Mouse (Mus musculus): ENCODE results near the gene Acaa1a. TPM values are rescaled to one million over a fixed set of nuclear protein-coding genes. Genes with fewer than 3 reads are reported as not detected.

The Acaa1a gene
- polyA plus RNA-seq, 1 experiment, result 20.7 TPM

DNA sequence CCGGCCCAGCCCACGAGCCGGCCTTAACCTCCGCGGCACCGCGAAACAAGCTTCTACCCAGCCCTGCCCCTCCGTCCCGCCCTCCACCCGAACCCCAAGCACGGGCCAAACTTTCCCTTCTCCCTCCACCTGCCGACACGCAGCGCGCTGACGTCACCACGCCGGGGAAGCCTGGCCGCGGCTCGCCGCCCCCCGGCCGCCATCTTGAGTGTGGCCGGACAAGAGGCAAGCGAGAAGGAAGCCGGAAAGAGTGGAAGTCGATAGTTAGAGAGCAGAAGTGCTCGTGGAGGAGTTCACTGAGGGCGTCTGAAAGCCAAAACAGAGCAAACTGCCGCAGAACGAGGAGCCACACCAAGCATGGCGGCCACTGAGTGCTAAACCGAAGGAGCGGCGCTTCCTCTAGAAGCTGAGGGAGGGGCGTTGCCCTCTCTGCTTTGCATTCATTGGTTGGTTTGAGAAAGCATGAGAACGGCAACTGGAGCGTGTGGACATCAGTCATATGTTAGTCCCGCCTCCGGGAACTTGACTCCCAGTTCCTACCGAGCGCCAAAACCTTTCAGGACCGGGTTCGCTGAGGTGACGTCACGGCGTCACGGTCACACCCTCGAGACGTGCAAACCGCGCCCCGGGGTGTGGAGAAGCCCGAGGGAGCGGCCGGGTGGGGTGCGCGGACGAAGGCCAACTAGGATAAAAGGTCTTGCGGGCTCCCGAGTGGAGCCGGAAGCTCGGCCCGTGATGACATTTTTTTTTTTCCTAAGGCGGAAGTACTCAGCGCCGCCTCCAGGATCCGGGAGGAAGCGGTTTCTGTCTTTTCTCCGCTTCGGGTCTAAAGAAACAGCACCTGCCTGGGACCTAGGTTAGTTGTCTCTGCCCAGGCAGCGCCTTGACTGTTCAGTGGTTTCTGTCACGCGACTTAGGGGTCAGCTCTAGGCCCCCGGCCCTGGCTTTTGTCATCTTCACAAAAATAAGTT is 16.9 kb upstream of the Acaa1a start, which contains the start of gene Oxsr1:
Gene Oxsr1, minus strand, starts transcription at position 139 of the 971 bp plus-strand sequence.
- Histone ChIP-seq H3K36me3 (ENCODE audit: control insufficient read depth, insufficient read depth, low read length, poor library complexity, severe bottlenecking) (peaks cover 2% of the 10 kb centered on the region; the same call in 1 of the 2 replicates), H3K4me3 (ENCODE audit: low read depth, low read length) (peak within 1 kb of the TSS; percentile 98), H3K27me3 (ENCODE audit: control insufficient read depth, insufficient read depth, low read length, poor library complexity, severe bottlenecking) (no peaks in the 10 kb centered on the region), H3K27ac (ENCODE audit: insufficient read depth, low read length) (peak within 1 kb of the TSS; percentile 99), H3K4me1 (ENCODE audit: control insufficient read depth, insufficient read depth, low read length) (no peaks in the 10 kb centered on the region), H3K9me3 (replicated peaks; ENCODE audit: control insufficient read depth, insufficient read depth, low read length, poor library complexity, severe bottlenecking) (no peaks in the 10 kb centered on the region), H3K9ac (ENCODE audit: low read depth, poor library complexity, severe bottlenecking) (peak within 1 kb of the TSS; percentile 90)
- TF ChIP-seq POLR2A (IDR thresholded peaks at IDR 0.05; ENCODE audit: insufficient read depth, low read length), result peak; percentile 74
- TF ChIP-seq CTCF (IDR thresholded peaks at IDR 0.05; ENCODE audit: low read depth, low read length), result peak; percentile 22
- TF ChIP-seq EP300 (IDR thresholded peaks at IDR 0.05; ENCODE audit: insufficient read depth, low read depth, low read length), result no peak

DNA sequence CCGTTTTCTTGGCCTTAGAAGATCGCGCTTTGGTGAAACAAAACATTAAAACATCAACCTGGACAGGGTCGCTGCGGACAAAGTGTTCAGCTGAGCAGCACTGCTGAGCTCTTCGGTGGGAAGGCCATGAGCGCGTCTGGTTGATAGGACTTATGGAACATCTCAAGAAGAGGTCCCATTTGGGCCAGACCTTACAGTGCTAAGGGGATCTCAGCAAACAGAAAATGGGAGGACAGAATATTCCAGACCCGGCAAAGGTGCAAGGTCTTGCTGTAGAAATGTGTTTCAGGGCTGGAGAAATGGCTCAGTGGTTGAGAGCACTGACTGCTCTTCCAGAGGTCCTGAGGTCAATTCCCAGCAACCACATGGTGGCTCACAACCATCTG is 16.2 kb upstream of the Acaa1a start:
- TF ChIP-seq POLR2A (IDR thresholded peaks at IDR 0.05; ENCODE audit: insufficient read depth, low read length), result no peak
- no peak for TF ChIP-seq CTCF (IDR thresholded peaks at IDR 0.05; ENCODE audit: low read depth, low read length)
- no peak for TF ChIP-seq EP300 (IDR thresholded peaks at IDR 0.05; ENCODE audit: insufficient read depth, low read depth, low read length)

DNA sequence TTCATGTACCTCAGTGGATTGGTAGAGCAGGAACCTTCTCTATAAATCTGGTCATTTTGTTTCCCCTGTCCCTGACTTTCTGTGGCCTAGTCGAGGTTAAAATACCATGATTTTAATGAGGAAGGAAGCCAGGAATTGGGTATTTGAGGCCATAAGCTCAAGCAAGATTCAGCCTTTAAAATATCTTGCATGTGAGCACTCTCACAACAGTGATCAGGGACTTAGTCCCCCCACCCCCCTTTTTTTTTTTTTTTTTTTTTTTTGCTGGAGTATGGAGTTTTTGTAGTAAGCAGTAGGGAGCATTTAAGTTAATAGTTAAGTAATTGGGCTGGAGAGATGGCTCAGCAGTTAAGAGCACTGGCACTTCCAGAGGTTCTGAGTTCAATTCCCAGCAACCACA is 15.3 kb upstream of the Acaa1a start:
- Histone ChIP-seq H3K27me3 (ENCODE audit: control insufficient read depth, insufficient read depth, low read length, poor library complexity, severe bottlenecking) (no peaks in the 10 kb centered on the region), H3K9ac (ENCODE audit: low read depth, poor library complexity, severe bottlenecking) (peak overlapping the region; percentile 90; the same call in 1 of the 2 replicates), H3K4me1 (ENCODE audit: control insufficient read depth, insufficient read depth, low read length) (no peaks in the 10 kb centered on the region), H3K9me3 (replicated peaks; ENCODE audit: control insufficient read depth, insufficient read depth, low read length, poor library complexity, severe bottlenecking) (no peaks in the 10 kb centered on the region), H3K27ac (ENCODE audit: insufficient read depth, low read length) (peak overlapping the region; percentile 89), H3K4me3 (ENCODE audit: low read depth, low read length) (no peak overlapping the region), H3K36me3 (ENCODE audit: control insufficient read depth, insufficient read depth, low read length, poor library complexity, severe bottlenecking) (no peaks in the 10 kb centered on the region)
- no peak for TF ChIP-seq EP300 (IDR thresholded peaks at IDR 0.05; ENCODE audit: insufficient read depth, low read depth, low read length)
- TF ChIP-seq POLR2A (IDR thresholded peaks at IDR 0.05; ENCODE audit: insufficient read depth, low read length), result no peak
- no peak for TF ChIP-seq CTCF (IDR thresholded peaks at IDR 0.05; ENCODE audit: low read depth, low read length)

More for the DNA sequence above, 16.2 kb upstream of the Acaa1a start:
- Histone ChIP-seq H3K9ac (ENCODE audit: low read depth, poor library complexity, severe bottlenecking) (peak overlapping the region; percentile 90), H3K9me3 (replicated peaks; ENCODE audit: control insufficient read depth, insufficient read depth, low read length, poor library complexity, severe bottlenecking) (no peaks in the 10 kb centered on the region), H3K27me3 (ENCODE audit: control insufficient read depth, insufficient read depth, low read length, poor library complexity, severe bottlenecking) (no peaks in the 10 kb centered on the region), H3K4me1 (ENCODE audit: control insufficient read depth, insufficient read depth, low read length) (no peaks in the 10 kb centered on the region), H3K27ac (ENCODE audit: insufficient read depth, low read length) (peak overlapping the region; percentile 99), H3K36me3 (ENCODE audit: control insufficient read depth, insufficient read depth, low read length, poor library complexity, severe bottlenecking) (no peaks in the 10 kb centered on the region), H3K4me3 (ENCODE audit: low read depth, low read length) (peak overlapping the region; percentile 98)

DNA sequence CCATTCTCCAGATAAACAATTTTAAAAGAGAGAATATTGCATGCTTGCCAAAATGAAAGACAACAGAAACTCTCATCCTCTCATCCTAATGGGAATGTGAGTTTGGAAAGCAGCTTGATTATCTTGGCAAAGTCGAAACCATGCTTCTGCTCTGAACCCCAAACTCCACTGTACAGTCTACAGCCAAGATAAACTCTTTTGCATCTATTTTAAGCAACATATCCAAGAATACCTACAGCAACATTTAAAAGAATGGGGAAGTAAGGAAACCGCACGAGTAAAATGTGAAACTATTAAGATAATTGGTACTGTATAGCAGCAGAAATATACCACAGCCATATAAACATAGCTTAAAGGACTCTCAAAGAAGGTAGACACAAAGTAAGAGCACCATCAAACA is 11.0 kb upstream of the Acaa1a start:
- no peaks in the 10 kb centered on the region for H3K27me3 ChIP-seq (ENCODE audit: control insufficient read depth, insufficient read depth, low read length, poor library complexity, severe bottlenecking)
- H3K9ac ChIP-seq (ENCODE audit: low read depth, poor library complexity, severe bottlenecking), result no peak overlapping the region
- H3K4me3 ChIP-seq (ENCODE audit: low read depth, low read length), result no peak overlapping the region
- H3K36me3 ChIP-seq (ENCODE audit: control insufficient read depth, insufficient read depth, low read length, poor library complexity, severe bottlenecking), result no peaks in the 10 kb centered on the region
- no peak overlapping the region for H3K27ac ChIP-seq (ENCODE audit: insufficient read depth, low read length)
- H3K9me3 ChIP-seq (replicated peaks; ENCODE audit: control insufficient read depth, insufficient read depth, low read length, poor library complexity, severe bottlenecking), result no peaks in the 10 kb centered on the region
- TF ChIP-seq POLR2A (IDR thresholded peaks at IDR 0.05; ENCODE audit: insufficient read depth, low read length) (no peak), CTCF (IDR thresholded peaks at IDR 0.05; ENCODE audit: low read depth, low read length) (no peak), EP300 (IDR thresholded peaks at IDR 0.05; ENCODE audit: insufficient read depth, low read depth, low read length) (no peak)
- no peaks in the 10 kb centered on the region for H3K4me1 ChIP-seq (ENCODE audit: control insufficient read depth, insufficient read depth, low read length)

DNA sequence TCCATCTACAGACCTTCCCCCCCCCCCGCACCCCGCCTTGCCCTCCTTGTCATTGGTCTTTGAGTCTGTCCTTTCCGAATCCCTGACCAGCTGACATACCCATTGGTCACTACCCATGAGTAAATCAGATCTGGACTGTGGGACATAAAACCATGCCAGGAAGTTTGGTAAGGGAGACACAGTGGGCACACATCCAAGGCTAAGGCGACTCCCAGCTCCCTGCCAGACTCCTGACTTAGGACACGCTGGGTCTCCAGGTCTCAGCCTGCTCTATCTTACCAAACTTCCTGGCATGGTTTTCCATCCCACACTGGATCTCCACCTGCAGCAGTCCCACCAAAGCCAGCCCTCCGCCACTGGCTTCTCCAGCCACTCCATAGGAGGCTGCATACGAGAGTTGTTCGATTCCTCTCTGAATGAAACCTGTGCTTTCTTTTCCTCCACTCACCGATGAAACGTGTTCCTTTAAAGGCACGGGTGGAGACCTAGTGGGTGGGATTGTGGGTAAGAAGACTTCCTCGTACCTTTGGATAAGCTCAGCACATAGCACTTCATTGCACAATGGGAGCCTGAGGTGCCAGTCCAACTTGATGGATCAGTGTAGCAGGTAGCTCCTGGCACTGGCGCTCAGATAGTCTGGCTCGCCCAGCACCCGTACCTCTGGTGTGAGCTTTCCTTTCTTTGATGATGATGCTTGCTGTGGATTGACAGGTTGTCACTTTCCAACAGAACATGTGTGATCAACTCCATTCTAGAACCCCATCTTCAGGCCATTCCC is 9.1 kb upstream of the Acaa1a start:
- Histone ChIP-seq H3K4me1 (ENCODE audit: control insufficient read depth, insufficient read depth, low read length) (no peaks in the 10 kb centered on the region), H3K36me3 (ENCODE audit: control insufficient read depth, insufficient read depth, low read length, poor library complexity, severe bottlenecking) (no peaks in the 10 kb centered on the region), H3K9me3 (replicated peaks; ENCODE audit: control insufficient read depth, insufficient read depth, low read length, poor library complexity, severe bottlenecking) (no peaks in the 10 kb centered on the region), H3K27ac (ENCODE audit: insufficient read depth, low read length) (no peak overlapping the region), H3K9ac (ENCODE audit: low read depth, poor library complexity, severe bottlenecking) (no peak overlapping the region), H3K4me3 (ENCODE audit: low read depth, low read length) (no peak overlapping the region), H3K27me3 (ENCODE audit: control insufficient read depth, insufficient read depth, low read length, poor library complexity, severe bottlenecking) (no peaks in the 10 kb centered on the region)
- TF ChIP-seq POLR2A (IDR thresholded peaks at IDR 0.05; ENCODE audit: insufficient read depth, low read length) (no peak), EP300 (IDR thresholded peaks at IDR 0.05; ENCODE audit: insufficient read depth, low read depth, low read length) (no peak), CTCF (IDR thresholded peaks at IDR 0.05; ENCODE audit: low read depth, low read length) (no peak)
